Mouse (Mus musculus) right cerebral cortex, adult 18-20 months (tissue): ENCODE measurements around the gene Tmem251.

Experiments used
- DNase-seq: peaks from one replicate; pipeline ENCODE4 v3.0.0; 2022; ENCODE audit warnings: mixed read lengths

Gene Tmem251

GRCm38 (mm10) chr12:102743589-102744574 is at the start of gene Tmem251, which contains the start of gene Moap1:
TSS of gene Tmem251 (plus strand) at chr12:102743762.
TSS of gene Moap1 (minus strand) at chr12:102743661.
- peak; percentile 93 for DNase-seq

GRCm38 (mm10) chr12:102695369-102696239 is 48.0 kb upstream of the Tmem251 start:
- DNase-seq: peak; percentile 92

GRCm38 (mm10) chr12:102696635-102697354 is 46.8 kb upstream of the Tmem251 start:
- DNase-seq: no peak

- DNase-seq: no peak
Measured at GRCm38 (mm10) chr12:102697381-102697780, 46.2 kb upstream of the Tmem251 start.

- peak; percentile 4 for DNase-seq
Measured at GRCm38 (mm10) chr12:102698089-102698684, 45.4 kb upstream of the Tmem251 start.

- DNase-seq: no peak
Measured at GRCm38 (mm10) chr12:102699156-102699555, 44.4 kb upstream of the Tmem251 start.

GRCm38 (mm10) chr12:102700453-102700852 is 43.1 kb upstream of the Tmem251 start:
- DNase-seq: no peak

- DNase-seq: no peak
Measured at GRCm38 (mm10) chr12:102701691-102702207, 41.8 kb upstream of the Tmem251 start.

- DNase-seq: peak; percentile 66
Measured at GRCm38 (mm10) chr12:102702356-102703110, 41.0 kb upstream of the Tmem251 start.

GRCm38 (mm10) chr12:102703111-102703412 is 40.5 kb upstream of the Tmem251 start:
- DNase-seq: peak; percentile 49

- DNase-seq: no peak
Measured at GRCm38 (mm10) chr12:102703441-102703840, 40.1 kb upstream of the Tmem251 start.

GRCm38 (mm10) chr12:102703921-102704408 is 39.6 kb upstream of the Tmem251 start:
- peak; percentile 8 for DNase-seq

- peak; percentile 66 for DNase-seq
Measured at GRCm38 (mm10) chr12:102704457-102705198, 38.9 kb upstream of the Tmem251 start, which contains the start of gene Itpk1. TSS of gene Itpk1 (minus strand) at chr12:102704930.

- DNase-seq: peak; percentile 91
Measured at GRCm38 (mm10) chr12:102705216-102705871, 38.2 kb upstream of the Tmem251 start.

GRCm38 (mm10) chr12:102705906-102706640 is 37.5 kb upstream of the Tmem251 start:
- peak; percentile 29 for DNase-seq

GRCm38 (mm10) chr12:102706833-102707463 is 36.6 kb upstream of the Tmem251 start:
- peak; percentile 1 for DNase-seq

- no peak for DNase-seq
Measured at GRCm38 (mm10) chr12:102708220-102708619, 35.3 kb upstream of the Tmem251 start.

- no peak for DNase-seq
Measured at GRCm38 (mm10) chr12:102709896-102710295, 33.7 kb upstream of the Tmem251 start.
